Mouse (Mus musculus): ENCODE results near the gene Noto.

DNA sequence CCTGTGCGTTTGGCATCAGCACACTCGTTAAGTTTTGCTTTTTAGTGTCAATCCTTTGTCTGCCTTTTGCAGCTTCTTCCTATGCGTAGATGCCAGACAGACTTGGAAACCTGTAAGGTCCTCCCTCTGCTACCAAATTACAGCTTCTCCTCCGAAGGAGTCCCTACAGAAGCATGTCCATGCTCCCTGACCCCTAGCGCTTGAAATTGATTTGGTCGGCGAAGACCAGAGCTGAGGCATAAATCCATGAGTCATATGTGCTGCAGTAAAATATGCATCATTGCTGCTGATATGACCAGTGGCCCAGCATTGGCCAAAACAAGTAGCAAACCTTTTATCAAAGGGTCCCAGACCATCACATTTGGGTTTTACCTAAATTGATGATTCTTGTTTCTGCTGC, 29.1 kb downstream of the Noto start:
- TF ChIP-seq CTCF (IDR thresholded peaks at IDR 0.05; ENCODE audit: borderline replicate concordance, control insufficient read depth, extremely low read depth, insufficient read depth, low read length, poor library complexity), result no peak
- TF ChIP-seq POLR2A (IDR thresholded peaks at IDR 0.05; ENCODE audit: control insufficient read depth, extremely low read depth, insufficient read depth, low read length, poor library complexity), result no peak

Measured in thymus, adult 2 months (tissue).